Mouse (Mus musculus) thymus, adult 2 months (tissue): ENCODE measurements at regions not wholly inside any gene's neighbourhood (a gene's known extent, or its start where the extent isn't known, plus 50 kb on each side); places are given as distances from the start of the nearest gene placed in this dataset.

Source experiments
- DNase-seq: peaks from one replicate; pipeline ENCODE4 v3.0.0; 2021
- H3K27ac ChIP-seq: fragments of 200-500 bp; 2 replicates; pipeline ENCODE4 v1.5.1; 2012; ENCODE audit warnings: low read length, control low read depth; ENCODE audit not compliant: control insufficient read depth, insufficient read depth
- H3K27me3 ChIP-seq: fragments of 200-500 bp; 2 replicates; pipeline ENCODE4 v1.6.1; 2012; ENCODE audit warnings: mild to moderate bottlenecking, low read length, moderate library complexity, mixed read lengths; ENCODE audit not compliant: control insufficient read depth, insufficient read depth
- H3K36me3 ChIP-seq: fragments of 200-500 bp; 2 replicates; pipeline ENCODE4 v1.6.1; 2012; ENCODE audit warnings: mild to moderate bottlenecking, low read length, moderate library complexity; ENCODE audit not compliant: control insufficient read depth, insufficient read depth
- H3K4me1 ChIP-seq: fragments of 200-500 bp; replicated peaks from 2 replicates; pipeline ENCODE4 v1.6.1; 2012; ENCODE audit warnings: low read length; ENCODE audit not compliant: control insufficient read depth, insufficient read depth
- H3K4me3 ChIP-seq: fragments of 200-500 bp; 2 replicates; pipeline ENCODE4 v1.5.1; 2012; ENCODE audit warnings: mild to moderate bottlenecking, low read length, control low read depth, moderate library complexity; ENCODE audit not compliant: control insufficient read depth, insufficient read depth
- CTCF ChIP-seq: fragments of 200-500 bp; IDR thresholded peaks from 2 replicates; pipeline ENCODE4 v1.5.1; 2012; ENCODE audit warnings: mild to moderate bottlenecking, control low read depth, low read length, moderate library complexity, borderline replicate concordance; ENCODE audit not compliant: control insufficient read depth, poor library complexity, insufficient read depth; ENCODE audit errors: extremely low read depth
- POLR2A ChIP-seq: fragments of 200-500 bp; IDR thresholded peaks from 2 replicates; pipeline ENCODE4 v1.6.1; 2012; ENCODE audit warnings: mild to moderate bottlenecking, low read length, control low read depth, moderate library complexity; ENCODE audit not compliant: control insufficient read depth, poor library complexity, insufficient read depth; ENCODE audit errors: extremely low read depth
- WGBS: fragments of 180-500 bp; shearing (Covaris S2); methylation state at CpG from one replicate; pipeline ENCODE4 v1.1.7; 2018; 5-methylcytosine and 5-hydroxymethylcytosine counted together

DNA sequence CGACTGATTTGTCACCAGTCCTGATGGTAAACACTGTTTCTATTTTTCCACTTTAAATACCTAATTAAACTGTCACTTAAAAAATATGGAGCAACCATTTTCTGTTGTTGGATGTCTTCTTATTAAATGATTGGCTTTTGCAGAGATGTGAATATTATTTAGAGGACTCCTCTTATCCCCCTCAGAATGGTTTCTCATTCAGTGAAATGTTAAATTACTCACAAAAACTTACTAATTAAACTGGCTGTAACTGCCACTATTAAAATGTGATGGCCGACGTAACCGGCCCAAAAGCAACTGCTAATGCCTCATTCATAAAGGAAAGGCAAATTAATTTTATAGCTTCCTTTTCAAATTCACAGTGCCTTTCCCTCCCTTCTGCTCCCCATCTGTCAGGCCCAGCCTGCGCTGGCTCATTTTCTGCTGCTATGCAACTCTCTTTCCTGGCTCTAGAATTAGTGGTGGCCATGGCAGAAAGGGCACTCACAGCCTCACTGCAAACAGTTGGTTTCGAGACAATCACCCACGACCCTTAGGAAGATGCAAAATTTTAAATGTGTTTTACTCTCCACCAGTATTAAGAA lies 111.2 kb upstream of the Htr2a start:
- H3K27me3 ChIP-seq = no peaks in the 10 kb centered on the region
- no peaks in the 10 kb centered on the region for H3K36me3 ChIP-seq
- H3K4me3 ChIP-seq = no peak overlapping the region
- TF ChIP-seq POLR2A (no peak), CTCF (no peak)
- H3K4me1 ChIP-seq = no peaks in the 10 kb centered on the region
- no peak overlapping the region for H3K27ac ChIP-seq
- 96% methylated on average over 7 of the region's 7 CpGs for WGBS
- DNase-seq = no peak

DNA sequence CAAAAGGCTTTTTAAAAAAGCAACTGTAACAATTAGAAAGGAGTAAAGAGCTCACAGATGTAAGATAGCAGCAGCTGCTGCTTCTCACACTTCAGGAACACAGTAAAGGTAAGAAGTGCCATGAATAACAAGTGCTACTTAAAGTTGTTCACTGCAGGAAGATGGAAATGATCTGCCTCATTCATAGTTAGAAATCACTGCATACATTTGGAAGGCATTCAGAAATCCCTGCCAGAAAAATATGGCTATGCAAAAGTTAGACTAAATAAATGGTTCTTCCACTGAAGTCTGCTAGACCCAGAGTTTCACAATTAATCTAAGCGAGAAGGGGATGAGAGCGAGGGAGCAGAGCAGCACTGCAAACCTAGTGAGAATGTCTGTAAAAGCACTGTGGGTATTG lies 102.5 kb upstream of the Htr2a start:
- WGBS = 94% methylated on average over 2 of the region's 2 CpGs
- no peaks in the 10 kb centered on the region for H3K4me1 ChIP-seq
- no peak for DNase-seq
- TF ChIP-seq POLR2A (no peak), CTCF (no peak)
- H3K4me3 ChIP-seq = no peak overlapping the region
- H3K27ac ChIP-seq = no peak overlapping the region
- no peaks in the 10 kb centered on the region for H3K36me3 ChIP-seq
- no peaks in the 10 kb centered on the region for H3K27me3 ChIP-seq

DNA sequence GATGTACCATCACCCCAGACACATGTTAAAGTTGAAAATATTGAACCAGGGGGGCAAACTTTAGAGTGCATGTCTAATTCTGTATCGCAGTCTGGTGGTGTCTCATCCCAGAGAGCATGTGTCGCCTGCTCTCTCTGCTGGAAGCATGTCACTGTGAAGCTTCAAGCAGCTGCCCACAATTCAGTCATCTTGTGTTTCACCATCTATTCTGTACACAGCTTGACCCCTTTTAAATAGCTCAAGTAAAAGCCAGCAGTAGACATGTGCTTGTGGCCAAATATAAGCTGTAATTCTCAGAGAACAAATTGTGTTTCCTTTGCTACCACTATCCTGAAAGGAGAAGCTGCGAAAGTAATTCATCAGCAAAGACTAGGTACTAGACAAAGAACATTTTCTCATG lies 96.6 kb upstream of the Htr2a start:
- Histone ChIP-seq H3K36me3 (no peaks in the 10 kb centered on the region), H3K27me3 (no peaks in the 10 kb centered on the region), H3K4me1 (no peaks in the 10 kb centered on the region), H3K4me3 (no peak overlapping the region), H3K27ac (no peak overlapping the region)
- TF ChIP-seq POLR2A (no peak), CTCF (no peak)
- 96% methylated on average over 3 of the region's 3 CpGs for WGBS
- no peak for DNase-seq

DNA sequence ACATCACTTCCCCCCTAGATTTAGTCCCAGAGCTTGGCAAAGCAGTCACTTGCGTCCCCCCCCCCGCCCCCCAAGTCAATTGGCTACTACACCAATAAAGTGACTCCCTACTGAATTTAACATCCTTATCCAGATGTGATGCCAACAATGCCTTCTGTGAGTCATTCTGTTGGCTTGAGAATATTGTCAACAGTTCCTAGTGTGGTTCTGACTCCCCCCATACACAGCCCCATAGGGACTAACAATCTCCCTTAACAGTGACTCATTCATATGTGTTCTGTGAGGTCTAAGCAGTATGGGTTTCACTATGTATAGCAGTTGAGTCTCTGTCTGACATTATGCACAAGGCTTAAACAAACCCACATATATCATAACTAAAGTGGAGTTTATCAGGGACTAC lies 89.5 kb upstream of the Htr2a start:
- Histone ChIP-seq H3K27me3 (no peaks in the 10 kb centered on the region), H3K4me1 (no peaks in the 10 kb centered on the region), H3K36me3 (no peaks in the 10 kb centered on the region), H3K27ac (no peak overlapping the region), H3K4me3 (no peak overlapping the region)
- TF ChIP-seq CTCF (no peak), POLR2A (no peak)
- DNase-seq = no peak
- 100% methylated on average over 2 of the region's 2 CpGs for WGBS

DNA sequence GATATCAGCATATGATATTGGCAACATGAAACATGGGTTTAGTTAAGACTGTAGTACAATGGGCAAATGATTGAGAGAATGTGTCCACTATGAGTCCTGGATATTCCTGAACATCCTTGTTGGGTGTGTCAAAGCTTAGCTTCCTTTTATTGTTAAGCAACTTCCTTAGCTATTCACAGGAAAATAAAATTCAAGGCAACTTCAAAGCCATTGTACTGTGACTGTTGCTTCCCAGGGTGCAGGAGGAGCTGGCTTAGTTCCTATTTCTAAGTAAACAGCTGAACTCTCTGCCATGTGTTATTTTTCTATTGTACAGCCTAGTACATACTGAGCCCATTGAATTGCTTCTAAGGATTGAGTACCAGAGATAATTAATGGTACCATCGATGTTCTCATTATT lies 87.0 kb upstream of the Htr2a start:
- 62% methylated on average over 1 of the region's 1 CpGs for WGBS
- no peaks in the 10 kb centered on the region for H3K36me3 ChIP-seq
- no peak overlapping the region for H3K4me3 ChIP-seq
- H3K4me1 ChIP-seq = no peaks in the 10 kb centered on the region
- TF ChIP-seq POLR2A (no peak), CTCF (no peak)
- DNase-seq = no peak
- no peak overlapping the region for H3K27ac ChIP-seq
- no peaks in the 10 kb centered on the region for H3K27me3 ChIP-seq

DNA sequence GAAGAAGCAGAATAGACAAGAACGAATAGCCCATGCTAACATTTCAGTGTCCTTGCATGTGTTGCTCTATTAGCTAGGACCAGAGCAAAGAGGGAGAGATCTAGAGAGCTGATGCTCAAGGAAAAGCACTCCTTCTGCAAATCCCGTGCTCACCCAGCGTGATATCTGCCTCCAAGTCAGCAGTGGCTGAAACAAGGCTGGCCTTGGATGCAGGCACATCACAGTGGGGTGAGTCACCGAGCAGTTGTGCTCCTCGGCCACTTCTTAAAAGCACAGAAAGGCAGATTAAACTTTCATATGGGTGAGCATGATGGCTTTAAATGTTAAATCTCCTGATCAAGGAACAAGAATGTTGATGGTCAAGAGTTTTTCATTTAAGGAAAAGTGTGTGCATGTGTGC lies 82.3 kb upstream of the Htr2a start:
- Histone ChIP-seq H3K36me3 (no peaks in the 10 kb centered on the region), H3K27me3 (no peaks in the 10 kb centered on the region), H3K4me3 (no peak overlapping the region), H3K27ac (no peak overlapping the region), H3K4me1 (no peaks in the 10 kb centered on the region)
- DNase-seq = no peak
- TF ChIP-seq CTCF (no peak), POLR2A (no peak)
- 83% methylated on average over 5 of the region's 5 CpGs for WGBS
